Mouse (Mus musculus) ES-Bruce4 (cell line): ENCODE data around the gene Col4a2. TPM values are rescaled to one million over a fixed set of nuclear protein-coding genes. Genes with fewer than 3 reads are reported as not detected.
A peak's percentile ranks its signal among the peaks of the same experiment; 100 is the strongest.

ENCODE experiments used
- H3K27ac ChIP-seq: 2 replicates; pipeline ENCODE4 v1.5.1; 2012; ENCODE audit warnings: low read length, inconsistent platforms; ENCODE audit not compliant: insufficient read depth
- H3K27me3 ChIP-seq: 2 replicates; pipeline ENCODE4 v1.6.1; 2012; ENCODE audit warnings: mild to moderate bottlenecking, low read length, inconsistent platforms; ENCODE audit not compliant: control insufficient read depth, poor library complexity, insufficient read depth, severe bottlenecking
- H3K36me3 ChIP-seq: 2 replicates; pipeline ENCODE4 v1.6.1; 2012; ENCODE audit warnings: inconsistent platforms, mild to moderate bottlenecking, low read length, moderate library complexity; ENCODE audit not compliant: control insufficient read depth, poor library complexity, insufficient read depth, severe bottlenecking
- H3K4me1 ChIP-seq: one replicate; pipeline ENCODE4 v1.8.1; 2011; ENCODE audit warnings: low read length; ENCODE audit not compliant: control insufficient read depth, insufficient read depth
- H3K4me3 ChIP-seq: 2 replicates; pipeline ENCODE4 v1.5.1; 2011; ENCODE audit warnings: low read depth, mild to moderate bottlenecking, low read length
- H3K9ac ChIP-seq: 2 replicates; pipeline ENCODE4 v1.6.1; 2012; ENCODE audit warnings: low read depth, mild to moderate bottlenecking, inconsistent platforms; ENCODE audit not compliant: poor library complexity, severe bottlenecking
- H3K9me3 ChIP-seq: replicated peaks from 2 replicates; pipeline ENCODE4 v1.6.1; 2012; ENCODE audit warnings: mild to moderate bottlenecking, low read length, inconsistent platforms; ENCODE audit not compliant: control insufficient read depth, poor library complexity, insufficient read depth, severe bottlenecking
- CTCF ChIP-seq: IDR thresholded peaks from one replicate; pipeline ENCODE4 v1.8.1; 2011; ENCODE audit warnings: low read depth, low read length
- EP300 ChIP-seq: IDR thresholded peaks from 2 replicates; pipeline ENCODE4 v1.6.1; 2011; ENCODE audit warnings: low read depth, low read length; ENCODE audit not compliant: insufficient read depth
- POLR2A ChIP-seq: IDR thresholded peaks from one replicate; pipeline ENCODE4 v1.8.1; 2011; ENCODE audit warnings: low read length; ENCODE audit not compliant: insufficient read depth
- polyA plus RNA-seq: library from polyadenylated mRNA; stranded (reverse); fragments of >200 nt; gene quantifications from 2 replicates; pipeline ENCODE4 v1.2.4, GENCODE M21; 2011; ENCODE audit warnings: low read depth; ENCODE audit not compliant: missing spikeins, insufficient read depth, insufficient read length

The Col4a2 gene
- polyA plus RNA-seq, 1 experiment, result 30.3 TPM

DNA sequence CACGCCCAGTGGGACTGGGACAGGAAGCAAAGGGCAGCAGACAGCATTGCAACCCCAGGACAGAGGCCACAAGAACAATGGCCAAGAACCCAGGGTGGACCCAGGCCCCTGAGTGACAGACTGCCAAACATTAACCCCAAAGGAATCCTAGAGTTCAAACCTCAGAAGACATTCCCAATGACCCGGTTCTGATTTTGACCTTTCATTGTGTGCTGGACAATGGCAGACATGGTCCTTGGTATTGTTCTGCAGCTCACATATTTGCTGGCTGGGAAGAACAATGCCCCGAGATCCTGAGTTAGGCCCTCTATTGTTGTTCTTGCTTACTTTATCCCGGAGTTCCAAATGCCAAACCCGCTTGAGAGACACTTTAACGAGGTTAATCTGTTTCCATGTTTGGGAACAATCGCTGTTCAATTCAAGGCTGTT is 4.0 kb upstream of the Col4a2 start:
- peaks cover 2% of the 10 kb centered on the region; the same call in 1 of the 2 replicates for H3K27me3 ChIP-seq
- H3K9me3 ChIP-seq, result no peaks in the 10 kb centered on the region
- no peaks in the 10 kb centered on the region for H3K36me3 ChIP-seq
- H3K27ac ChIP-seq, result no peak overlapping the region
- no peaks in the 10 kb centered on the region for H3K4me1 ChIP-seq
- H3K9ac ChIP-seq, result no peak overlapping the region
- TF ChIP-seq POLR2A (no peak), EP300 (no peak), CTCF (no peak)
- no peak overlapping the region for H3K4me3 ChIP-seq

DNA sequence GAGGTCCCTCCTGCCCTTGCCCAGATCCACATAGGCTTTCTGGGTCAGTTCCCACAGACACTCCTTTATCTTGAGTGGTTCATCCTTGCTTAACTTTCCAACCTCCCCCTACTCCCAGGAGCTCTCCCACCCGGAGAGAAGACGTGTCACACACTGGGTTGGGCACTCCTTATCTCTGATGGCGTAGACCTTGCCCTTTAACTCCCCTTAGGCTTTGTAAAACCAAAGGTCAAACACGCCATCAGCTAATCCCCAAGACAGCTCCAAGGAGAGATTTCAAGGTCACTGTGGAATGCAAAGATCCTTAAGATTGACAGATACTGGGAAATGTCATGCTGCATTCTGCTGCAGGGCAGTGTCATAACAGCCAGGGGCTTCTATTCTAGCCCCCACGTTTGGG is 3.4 kb upstream of the Col4a2 start:
- Histone ChIP-seq H3K27ac (no peak overlapping the region), H3K36me3 (no peaks in the 10 kb centered on the region), H3K27me3 (peaks cover 2% of the 10 kb centered on the region; the same call in 1 of the 2 replicates), H3K9me3 (no peaks in the 10 kb centered on the region), H3K4me1 (no peaks in the 10 kb centered on the region), H3K9ac (no peak overlapping the region), H3K4me3 (no peak overlapping the region)
- TF ChIP-seq CTCF (no peak), POLR2A (no peak), EP300 (no peak)

DNA sequence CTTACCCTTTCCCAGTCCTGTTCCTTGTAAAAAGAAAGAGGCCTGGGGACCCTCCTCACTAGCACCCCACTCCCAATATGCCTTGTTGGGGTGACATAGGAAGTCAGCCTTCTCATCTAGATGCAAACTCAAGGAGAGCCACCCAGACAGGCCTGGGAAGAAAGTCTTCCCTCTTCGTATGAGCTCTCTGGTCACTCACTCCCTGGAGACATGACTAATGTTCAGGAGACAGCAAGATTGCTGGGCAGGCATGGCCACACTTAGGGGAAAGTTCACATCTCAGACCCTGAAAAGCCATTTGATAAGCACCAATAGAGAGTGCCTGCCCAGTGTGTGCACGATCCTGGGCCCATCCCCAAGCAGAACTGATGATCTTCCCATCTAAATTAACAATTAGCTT is 2.6 kb upstream of the Col4a2 start:
- TF ChIP-seq EP300 (no peak), CTCF (no peak), POLR2A (no peak)
- no peaks in the 10 kb centered on the region for H3K9me3 ChIP-seq
- no peak overlapping the region for H3K27ac ChIP-seq
- no peak overlapping the region for H3K4me3 ChIP-seq
- no peak overlapping the region for H3K9ac ChIP-seq
- H3K4me1 ChIP-seq, result no peaks in the 10 kb centered on the region
- H3K36me3 ChIP-seq, result no peaks in the 10 kb centered on the region
- peaks cover 2% of the 10 kb centered on the region; the same call in 1 of the 2 replicates for H3K27me3 ChIP-seq

DNA sequence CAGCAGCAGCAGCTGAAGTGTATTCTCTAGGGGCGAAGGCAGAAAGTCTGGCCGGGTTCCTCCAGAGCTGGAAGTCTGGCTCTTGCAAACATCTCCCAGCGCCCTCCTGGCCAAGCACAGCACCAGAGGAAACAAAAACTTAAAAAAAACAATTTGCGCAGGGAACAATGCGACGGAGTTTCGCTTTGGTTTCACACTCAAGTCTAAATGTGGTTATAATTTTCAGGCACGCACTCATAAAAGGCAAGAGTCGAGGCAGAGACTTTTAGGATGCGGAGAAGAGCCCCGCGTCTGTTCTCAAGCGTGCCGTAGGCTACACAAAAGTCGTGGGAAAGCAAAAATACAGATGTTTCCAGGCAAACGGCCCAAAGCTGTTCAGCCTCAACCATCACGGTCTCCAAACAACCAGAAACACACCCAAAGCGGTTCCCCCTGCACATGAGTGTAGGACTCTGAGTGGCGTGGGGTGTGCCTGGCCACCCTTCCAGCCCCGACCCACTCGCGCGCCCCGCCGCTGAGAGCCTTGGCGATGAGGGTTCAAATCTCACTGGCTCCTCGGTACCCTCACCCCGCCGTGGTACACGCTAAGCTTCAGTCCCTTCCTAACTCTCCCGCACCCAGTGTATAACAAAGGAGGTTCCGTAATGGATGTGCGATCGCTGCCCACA is 790 bp upstream of the Col4a2 start:
- Histone ChIP-seq H3K27ac (no peak overlapping the region), H3K9ac (peak overlapping the region; percentile 64), H3K36me3 (no peaks in the 10 kb centered on the region), H3K9me3 (no peaks in the 10 kb centered on the region), H3K27me3 (peaks cover 2% of the 10 kb centered on the region; the same call in 1 of the 2 replicates), H3K4me3 (peak overlapping the region; percentile 49), H3K4me1 (no peaks in the 10 kb centered on the region)
- TF ChIP-seq POLR2A, result no peak
- TF ChIP-seq CTCF, result no peak
- TF ChIP-seq EP300, result no peak

DNA sequence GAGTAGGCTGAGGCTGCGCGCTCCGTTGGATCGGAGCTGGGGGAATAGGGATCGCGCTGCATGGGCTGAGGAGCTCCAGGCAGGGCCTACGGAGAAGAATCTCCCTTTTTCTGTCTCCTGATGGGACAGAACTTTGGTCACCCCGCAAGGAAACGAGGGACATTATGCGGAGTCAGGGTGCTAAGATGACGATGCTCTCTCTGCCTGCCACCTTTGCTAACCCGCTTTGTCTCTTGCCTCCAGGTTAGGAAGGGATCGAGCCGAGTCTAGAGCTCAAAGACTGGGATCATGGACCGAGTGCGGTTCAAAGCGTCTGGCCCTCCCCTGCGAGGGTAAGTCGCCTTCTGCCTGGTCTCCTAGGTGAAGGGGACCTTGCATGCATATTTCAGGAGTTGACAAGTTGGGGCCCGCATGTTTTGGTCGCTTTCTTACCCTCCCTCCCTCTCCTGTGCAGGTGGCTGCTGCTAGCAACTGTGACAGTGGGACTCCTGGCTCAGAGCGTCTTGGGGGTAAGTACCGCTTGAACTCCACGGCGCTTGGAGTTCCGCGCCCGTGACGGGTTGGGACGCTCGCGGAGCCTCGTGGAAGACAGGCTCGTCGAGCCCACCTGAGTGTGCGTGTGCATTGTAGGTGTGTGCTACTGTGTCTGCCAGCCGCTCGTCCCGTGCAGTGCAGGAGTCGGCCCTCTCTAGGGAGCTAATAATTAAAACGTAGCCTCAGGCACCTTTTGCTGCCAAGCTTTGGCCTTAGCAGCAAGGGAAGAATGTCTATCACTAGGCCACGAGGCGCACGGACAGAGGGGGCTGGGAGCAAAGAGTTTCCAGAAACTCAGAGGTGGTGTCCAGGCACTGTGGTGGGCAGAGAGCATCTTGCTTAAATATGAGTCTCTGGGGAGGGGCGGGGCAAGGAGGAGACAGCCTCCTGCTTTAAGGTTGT is 839 bp downstream of the Col4a2 start:
- Histone ChIP-seq H3K4me1 (no peaks in the 10 kb centered on the region), H3K27me3 (peaks cover 2% of the 10 kb centered on the region; the same call in 1 of the 2 replicates), H3K9ac (peak overlapping the region; percentile 64), H3K9me3 (no peaks in the 10 kb centered on the region), H3K4me3 (peak overlapping the region; percentile 49), H3K27ac (no peak overlapping the region), H3K36me3 (no peaks in the 10 kb centered on the region)
- no peak for TF ChIP-seq POLR2A

DNA sequence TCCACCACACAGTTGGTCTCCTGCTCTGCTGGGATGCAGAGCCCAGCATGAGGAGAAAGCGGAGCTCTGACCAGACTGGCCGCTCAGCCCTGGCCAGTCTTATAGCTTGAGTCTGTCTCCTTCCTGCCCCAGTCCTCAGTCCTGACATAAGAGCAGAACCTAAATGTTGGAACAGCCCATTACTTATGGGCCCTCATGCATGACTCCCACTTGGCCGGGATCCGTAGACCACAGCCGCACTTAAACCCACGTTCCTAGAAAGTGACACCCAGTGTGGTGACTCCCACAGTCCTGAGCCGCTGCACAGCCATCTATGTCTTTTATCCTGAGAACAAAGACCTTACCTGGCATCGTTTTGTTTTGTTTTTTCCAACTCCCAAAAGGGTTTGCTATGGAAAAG is 2.0 kb downstream of the Col4a2 start:
- Histone ChIP-seq H3K27me3 (peaks cover 2% of the 10 kb centered on the region; the same call in 1 of the 2 replicates), H3K4me3 (no peak overlapping the region), H3K9ac (no peak overlapping the region), H3K36me3 (no peaks in the 10 kb centered on the region), H3K27ac (no peak overlapping the region), H3K9me3 (no peaks in the 10 kb centered on the region), H3K4me1 (no peaks in the 10 kb centered on the region)
- TF ChIP-seq POLR2A, result no peak
- no peak for TF ChIP-seq CTCF
- no peak for TF ChIP-seq EP300
